Mouse (Mus musculus) limb, embryonic 14.5 days (tissue): Measurements from ENCODE around the gene Gm47995. TPM values are rescaled to one million over a fixed set of nuclear protein-coding genes. Genes with fewer than 3 reads are reported as not detected.

ENCODE experiments used
- ATAC-seq: fragments of 200-750 bp; cut with Nextera tagmentation; 2 replicates; pipeline ENCODE4 v1.8.0; 2017; ENCODE audit warnings: low read depth, moderate number of reproducible peaks, moderate TSS enrichment; ENCODE audit not compliant: low FRiP score
- DNase-seq: peaks from one replicate; pipeline ENCODE4 v3.0.0-alpha.2; 2015; ENCODE audit warnings: low spot score
- H3K27ac ChIP-seq: fragments of 300-500 bp; sonication (generic); replicated peaks from 2 replicates; pipeline ENCODE4 v1.5.1; 2014; ENCODE audit warnings: low read depth, mild to moderate bottlenecking, low read length, moderate library complexity, mixed read lengths
- H3K27me3 ChIP-seq: fragments of 300-500 bp; sonication (generic); 2 replicates; pipeline ENCODE4 v1.6.1; 2014; ENCODE audit warnings: low read length, mixed read lengths; ENCODE audit not compliant: control insufficient read depth, insufficient read depth
- H3K36me3 ChIP-seq: fragments of 300-500 bp; sonication (generic); 2 replicates; pipeline ENCODE4 v1.6.1; 2014; ENCODE audit warnings: mild to moderate bottlenecking, low read length, moderate library complexity, mixed read lengths; ENCODE audit not compliant: control insufficient read depth, insufficient read depth
- H3K4me1 ChIP-seq: fragments of 300-500 bp; sonication (generic); 2 replicates; pipeline ENCODE4 v1.6.1; 2014; ENCODE audit warnings: antibody characterized with exemption, low read length, mixed read lengths; ENCODE audit not compliant: control insufficient read depth, insufficient read depth
- H3K4me2 ChIP-seq: fragments of 300-500 bp; sonication (generic); replicated peaks from 2 replicates; pipeline ENCODE4 v1.6.1; 2014; ENCODE audit warnings: low read depth, mild to moderate bottlenecking, low read length, moderate library complexity; ENCODE audit not compliant: severe bottlenecking
- H3K4me3 ChIP-seq: fragments of 300-500 bp; sonication (generic); replicated peaks from 2 replicates; pipeline ENCODE4 v1.5.1; 2014; ENCODE audit warnings: low read length
- H3K9ac ChIP-seq: fragments of 300-500 bp; sonication (generic); 2 replicates; pipeline ENCODE4 v1.6.1; 2014; ENCODE audit warnings: mild to moderate bottlenecking, low read depth, low read length, moderate library complexity; ENCODE audit not compliant: severe bottlenecking
- H3K9me3 ChIP-seq: fragments of 300-500 bp; sonication (generic); 2 replicates; pipeline ENCODE4 v1.6.1; 2016; ENCODE audit warnings: low read length; ENCODE audit not compliant: control insufficient read depth
- POLR2A ChIP-seq: fragments of 200-500 bp; IDR thresholded peaks from 2 replicates; pipeline ENCODE4 v1.8.0; 2012; ENCODE audit warnings: inconsistent platforms, mild to moderate bottlenecking, moderate library complexity, borderline replicate concordance; ENCODE audit not compliant: insufficient read depth, insufficient read length; ENCODE audit errors: extremely low read depth
- WGBS: fragments of 180-500 bp; shearing (Covaris S2); extraction: QIAGEN DNeasy Blood & Tissue Kit; methylation state at CpG from one replicate; pipeline ENCODE4 v1.1.7; 2014; 5-methylcytosine and 5-hydroxymethylcytosine counted together
- polyA plus RNA-seq, 2 experiments: library from polyadenylated mRNA; depleted of rRNA in 1 of 2; stranded (reverse) in 1 of 2; unstranded in 1 of 2; fragments of >200 nt; fragmentation: Nextera tagmentation in 1 of 2; extraction: Ambion mirVana in 1 of 2; gene quantifications; 2 replicates each; pipeline versions ENCODE4 v1.2.1 to v1.2.3; 2012 to 2014

Gm47995 gene
- polyA plus RNA-seq, 2 experiments = 0.06 TPM; not detected in 1

GRCm38 (mm10) chr1:151222561-151223267 lies 24.5 kb downstream of the Gm47995 start:
- Histone ChIP-seq H3K9ac (no peak overlapping the region), H3K4me3 (no peak overlapping the region), H3K4me1 (no peaks in the 10 kb centered on the region), H3K27ac (no peak overlapping the region), H3K4me2 (no peak overlapping the region), H3K9me3 (no peaks in the 10 kb centered on the region), H3K27me3 (no peaks in the 10 kb centered on the region), H3K36me3 (no peaks in the 10 kb centered on the region)
- ATAC-seq (no peak), DNase-seq (no peak)
- WGBS = 80% methylated on average over 10 of the region's 10 CpGs
- TF ChIP-seq POLR2A = no peak

- H3K9ac ChIP-seq = no peak overlapping the region
- no peaks in the 10 kb centered on the region for H3K27me3 ChIP-seq
- H3K4me1 ChIP-seq = no peaks in the 10 kb centered on the region
- WGBS = 54% methylated on average over 1 of the region's 1 CpGs
- H3K4me2 ChIP-seq = no peak overlapping the region
- H3K36me3 ChIP-seq = no peaks in the 10 kb centered on the region
- TF ChIP-seq POLR2A = no peak
- no peak for ATAC-seq
- H3K9me3 ChIP-seq = no peaks in the 10 kb centered on the region
- H3K4me3 ChIP-seq = no peak overlapping the region
- no peak for DNase-seq
- no peak overlapping the region for H3K27ac ChIP-seq
Observed at GRCm38 (mm10) chr1:151223377-151223776, 25.1 kb downstream of the Gm47995 start.

- Histone ChIP-seq H3K4me2 (no peak overlapping the region), H3K9ac (no peak overlapping the region), H3K4me1 (no peaks in the 10 kb centered on the region), H3K4me3 (no peak overlapping the region), H3K36me3 (no peaks in the 10 kb centered on the region), H3K9me3 (no peaks in the 10 kb centered on the region), H3K27ac (no peak overlapping the region), H3K27me3 (no peaks in the 10 kb centered on the region)
- ATAC-seq (no peak), DNase-seq (no peak)
- no peak for TF ChIP-seq POLR2A
- WGBS = 82% methylated on average over 1 of the region's 1 CpGs
Observed at GRCm38 (mm10) chr1:151224536-151224935, 26.3 kb downstream of the Gm47995 start.

GRCm38 (mm10) chr1:151227506-151227905 lies 29.3 kb downstream of the Gm47995 start:
- Histone ChIP-seq H3K4me3 (no peak overlapping the region), H3K4me1 (no peaks in the 10 kb centered on the region), H3K27ac (no peak overlapping the region), H3K9me3 (no peaks in the 10 kb centered on the region), H3K36me3 (no peaks in the 10 kb centered on the region), H3K27me3 (no peaks in the 10 kb centered on the region), H3K4me2 (no peak overlapping the region), H3K9ac (no peak overlapping the region)
- 65% methylated on average over 8 of the region's 8 CpGs for WGBS
- DNase-seq (no peak), ATAC-seq (no peak)
- TF ChIP-seq POLR2A = no peak

GRCm38 (mm10) chr1:151228320-151228989 lies 30.2 kb downstream of the Gm47995 start:
- Histone ChIP-seq H3K27ac (no peak overlapping the region), H3K9me3 (no peaks in the 10 kb centered on the region), H3K4me3 (no peak overlapping the region), H3K9ac (no peak overlapping the region), H3K4me1 (no peaks in the 10 kb centered on the region), H3K36me3 (no peaks in the 10 kb centered on the region), H3K4me2 (no peak overlapping the region), H3K27me3 (no peaks in the 10 kb centered on the region)
- ATAC-seq (no peak), DNase-seq (no peak)
- TF ChIP-seq POLR2A = no peak
- 61% methylated on average over 1 of the region's 1 CpGs for WGBS
